Mouse (Mus musculus) c-Kit-positive CD71-negative TER-119-negative erythroid progenitor cells, embryonic 14.5 days (primary cell): Measurements from ENCODE around the gene Larp4b.
"Not testable (repeated sequence)": the region's sequence is repeated elsewhere in the genome, so short reads cannot be mapped to it uniquely, and the experiment has no call there.

Experiments
- DNase-seq: peaks from one replicate; pipeline ENCODE4 v3.0.0-alpha.2; 2013; ENCODE audit warnings: low read depth

Larp4b gene

GRCm38 (mm10) chr13:9093316-9094155 lies at the start of gene Larp4b:
TSS of gene Larp4b (plus strand) at chr13:9093881.
- peak; percentile 94 for DNase-seq

DNA sequence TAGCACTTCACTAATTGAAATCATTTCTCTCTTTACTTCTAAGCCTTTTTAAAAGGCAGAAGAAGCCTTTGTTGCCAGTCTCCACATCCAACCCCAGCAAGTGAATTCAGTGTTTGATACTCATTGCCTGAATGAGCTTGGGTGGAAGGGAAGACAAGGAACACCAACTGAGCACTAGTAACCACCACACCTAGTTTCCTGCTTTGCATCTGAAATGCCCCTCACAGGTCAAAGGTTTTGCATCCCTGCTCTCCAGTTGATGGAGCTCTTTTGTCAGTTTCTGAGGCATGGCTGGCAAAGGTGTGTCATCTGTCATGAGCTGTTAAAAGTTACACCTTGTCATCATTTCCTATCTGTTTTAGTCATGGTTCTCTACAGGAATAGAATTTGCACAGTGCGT lies 49.0 kb upstream of the Larp4b start:
- no peak for DNase-seq

- DNase-seq: not testable (repeated sequence)
Measured at GRCm38 (mm10) chr13:9052049-9052691, 41.5 kb upstream of the Larp4b start.

DNA sequence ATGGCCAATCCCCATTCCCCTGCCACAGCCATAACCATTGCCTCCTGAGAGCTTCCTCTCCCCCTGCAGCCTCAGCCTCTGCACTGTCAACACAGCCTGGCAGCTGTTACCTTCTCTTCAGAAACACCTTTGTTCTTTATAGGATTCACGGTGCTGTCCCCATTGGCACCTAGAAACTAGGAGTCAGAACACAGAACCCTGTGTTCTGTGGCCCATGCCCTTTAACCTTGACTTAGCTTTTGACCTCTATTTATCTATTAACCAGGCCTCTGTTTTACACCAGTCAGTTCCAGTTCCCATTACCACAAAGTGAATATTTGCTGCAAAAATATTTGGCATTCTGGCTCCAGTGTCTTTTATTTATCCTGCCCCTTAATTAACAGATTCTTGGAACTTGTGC lies 36.4 kb upstream of the Larp4b start:
- DNase-seq: no peak

DNA sequence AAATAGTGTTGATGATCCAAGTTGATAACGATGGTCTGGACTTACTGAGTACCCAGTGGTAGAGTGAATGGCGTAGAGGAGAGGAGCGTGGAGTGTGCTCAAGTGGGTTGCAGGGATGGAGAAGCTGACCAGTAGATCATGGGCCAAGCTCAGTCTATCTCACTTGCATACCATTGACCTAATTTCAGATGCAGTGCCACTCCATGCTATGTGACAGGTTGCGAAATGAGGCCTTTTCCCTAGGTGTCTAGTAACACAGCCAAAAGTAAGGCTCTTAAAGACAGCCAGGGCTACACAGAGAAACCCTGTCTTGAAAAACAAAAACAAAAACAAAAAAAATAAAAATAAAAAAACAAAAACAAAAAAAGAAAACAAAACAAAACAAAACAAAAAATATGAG lies 35.0 kb upstream of the Larp4b start:
- DNase-seq: no peak

DNA sequence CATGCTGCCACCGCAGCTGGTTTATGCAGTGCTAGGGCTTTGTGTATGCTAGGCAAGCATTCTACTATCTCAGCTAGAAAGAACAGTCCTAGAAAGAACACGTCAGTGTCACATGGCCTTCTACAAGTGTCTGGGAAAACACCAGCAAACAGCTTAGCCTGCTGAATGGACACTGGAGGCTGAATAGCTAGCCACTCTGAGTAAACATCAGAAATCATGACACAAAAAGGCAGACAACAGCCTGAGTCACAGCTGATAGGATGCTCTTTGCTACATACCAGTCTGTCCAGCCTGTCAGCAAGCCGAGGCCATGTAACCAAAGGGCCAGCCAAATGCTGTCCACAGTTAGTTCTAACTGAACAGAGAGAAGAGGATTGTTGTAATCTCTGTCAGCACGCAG lies 32.3 kb upstream of the Larp4b start:
- DNase-seq: no peak

DNA sequence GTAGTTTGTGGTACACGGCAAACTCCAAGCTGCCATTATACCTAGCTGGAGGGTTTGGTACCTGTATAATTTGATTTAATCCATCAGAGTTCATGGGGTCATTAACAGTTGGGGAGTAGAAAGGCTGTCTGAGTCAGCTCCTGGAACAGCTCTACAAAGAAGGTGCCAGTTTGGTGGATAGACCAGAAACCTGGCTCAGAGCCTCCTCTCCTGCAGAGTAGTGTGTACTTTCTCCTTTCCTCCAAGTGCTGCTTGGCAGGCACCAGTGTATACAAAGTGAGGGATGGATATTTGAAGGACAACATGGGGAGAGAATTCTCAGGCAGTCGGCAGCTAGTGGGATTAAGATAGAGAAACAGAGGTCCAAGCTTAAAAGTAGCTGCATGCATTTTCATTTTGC lies 29.5 kb upstream of the Larp4b start:
- DNase-seq: no peak

- DNase-seq: no peak
Measured at GRCm38 (mm10) chr13:9066107-9066506, 27.6 kb upstream of the Larp4b start.

DNA sequence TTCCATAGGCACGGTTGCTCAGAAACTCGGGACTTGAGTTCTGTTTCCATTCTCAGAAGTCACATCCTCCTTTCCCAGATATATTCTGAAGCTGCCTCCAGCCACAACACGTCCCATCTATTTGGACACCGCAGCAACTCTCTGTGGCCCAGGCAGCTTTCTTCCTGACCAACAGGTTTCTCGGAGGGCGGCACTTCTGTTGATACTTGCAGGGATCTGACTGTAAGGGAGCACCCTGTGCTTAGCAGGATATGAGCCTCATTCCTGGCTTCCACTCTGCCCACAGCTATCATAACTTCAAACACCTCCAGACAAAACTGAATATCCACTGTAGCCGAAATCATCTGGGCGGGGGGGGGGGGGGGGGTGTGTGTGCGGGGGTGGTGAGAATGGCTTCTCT lies 22.7 kb upstream of the Larp4b start:
- no peak for DNase-seq

DNA sequence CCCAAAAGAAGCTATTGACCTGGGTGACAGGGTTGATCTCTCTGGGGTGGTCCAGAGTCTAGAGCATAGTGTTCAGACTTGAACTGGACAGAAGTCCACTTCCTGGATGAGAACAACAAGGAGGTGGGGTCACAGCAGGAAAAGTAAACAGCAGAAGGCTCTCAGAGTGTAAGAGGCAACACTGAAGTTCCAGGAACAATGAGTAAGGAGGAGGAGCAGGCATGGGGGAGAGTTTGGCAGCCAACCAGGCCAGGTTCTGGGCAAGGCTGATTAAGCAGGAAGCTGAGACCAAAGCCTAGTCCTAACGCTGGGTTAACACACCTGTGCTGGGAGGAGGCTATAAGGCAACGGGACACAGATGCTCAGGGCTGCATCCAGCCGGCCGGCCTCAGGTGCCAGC lies 19.9 kb upstream of the Larp4b start:
- DNase-seq: no peak

- no peak for DNase-seq
Measured at GRCm38 (mm10) chr13:9075825-9076592, 17.7 kb upstream of the Larp4b start.

DNA sequence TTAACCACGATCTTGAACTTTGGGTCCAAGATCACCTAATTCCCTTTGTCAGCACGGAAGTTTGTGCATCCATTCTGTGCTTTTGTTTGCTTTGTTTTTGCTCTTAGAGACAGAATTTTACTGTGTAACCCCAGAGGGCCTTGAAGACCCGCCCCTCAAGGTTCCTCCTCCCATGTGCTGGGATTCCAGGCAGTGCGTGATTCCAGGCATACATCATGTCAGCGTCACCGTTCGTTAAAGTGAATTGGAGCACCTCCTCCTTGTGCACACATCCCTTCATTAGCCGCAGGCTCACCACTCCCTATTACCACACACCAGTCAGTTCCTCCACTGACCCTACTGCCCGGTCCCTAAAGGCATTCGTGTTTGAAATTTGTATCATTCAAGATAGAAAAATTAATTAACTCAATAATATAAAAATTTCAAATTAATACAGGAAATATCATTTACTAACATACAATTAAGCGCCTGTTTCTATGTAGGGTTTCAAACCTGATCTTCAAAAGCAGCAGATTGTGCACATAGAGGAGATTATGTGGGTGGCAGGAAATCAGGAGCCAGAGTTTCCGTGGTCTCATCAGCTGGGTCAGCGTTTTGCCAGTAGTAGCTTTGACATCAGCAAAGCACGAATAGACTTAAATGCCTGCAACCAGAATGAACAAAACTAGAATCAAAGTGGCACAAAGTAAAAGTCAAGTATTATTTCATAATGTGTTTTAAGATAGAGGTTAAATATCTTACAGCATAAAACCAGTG lies 11.4 kb upstream of the Larp4b start:
- no peak for DNase-seq

DNA sequence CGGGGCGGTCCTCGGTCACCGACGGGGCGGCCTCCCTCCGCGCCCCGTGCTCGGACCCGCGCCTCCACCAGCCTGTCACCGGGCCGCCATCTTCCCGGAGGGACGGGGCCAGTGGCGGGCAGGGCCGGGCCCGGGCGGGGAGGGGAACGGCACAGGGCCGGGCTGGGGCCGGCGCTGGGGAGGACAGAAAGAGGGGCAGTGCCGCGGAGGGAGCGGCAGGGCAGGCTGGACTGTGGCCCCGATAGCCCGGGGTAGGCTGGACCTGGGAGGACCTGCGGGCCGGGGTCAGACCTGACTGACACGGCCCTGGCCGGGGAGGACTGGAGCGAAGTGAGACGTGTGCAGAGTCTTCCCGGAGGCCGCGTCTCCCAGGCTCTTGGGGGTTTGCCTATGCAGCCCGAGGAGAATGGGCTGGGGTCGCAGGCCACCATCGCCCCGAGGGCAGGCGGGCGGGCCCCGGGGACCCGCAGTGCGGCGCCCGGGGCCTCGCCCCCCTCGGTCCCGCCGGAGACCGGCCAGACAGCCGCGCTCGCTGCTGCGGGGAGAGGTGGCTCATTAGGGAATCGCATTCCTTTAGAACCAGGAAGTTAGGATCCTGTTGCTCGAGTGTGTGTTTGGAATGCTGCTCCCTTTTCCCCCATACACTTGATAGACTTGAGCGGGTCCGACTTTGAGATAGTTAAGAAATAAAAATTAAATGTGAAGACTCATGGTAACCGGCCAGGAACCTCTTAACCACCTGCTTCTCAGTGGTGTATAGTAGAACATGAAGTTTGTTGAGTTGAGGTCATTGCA lies 702 bp downstream of the Larp4b start:
- no peak for DNase-seq

DNA sequence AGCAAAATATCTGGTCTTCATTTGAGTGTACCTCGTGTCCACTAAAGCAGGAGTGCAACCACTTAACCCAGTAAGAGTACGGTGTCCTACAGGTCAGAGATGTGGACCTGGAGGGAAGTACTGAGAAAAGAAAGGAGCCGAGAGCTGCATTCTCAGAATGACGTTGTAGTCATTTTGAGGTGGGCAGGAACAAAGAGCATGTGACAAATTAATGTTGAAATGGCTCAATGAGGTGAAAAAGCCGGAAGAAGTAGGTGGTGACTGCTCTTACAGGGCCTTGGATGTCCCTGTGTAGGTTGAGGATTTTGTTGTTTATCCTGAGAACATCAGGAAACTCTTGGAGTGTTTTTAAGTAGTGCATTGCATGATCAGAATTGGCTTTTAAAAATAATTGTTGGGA lies 5.6 kb downstream of the Larp4b start:
- no peak for DNase-seq

DNA sequence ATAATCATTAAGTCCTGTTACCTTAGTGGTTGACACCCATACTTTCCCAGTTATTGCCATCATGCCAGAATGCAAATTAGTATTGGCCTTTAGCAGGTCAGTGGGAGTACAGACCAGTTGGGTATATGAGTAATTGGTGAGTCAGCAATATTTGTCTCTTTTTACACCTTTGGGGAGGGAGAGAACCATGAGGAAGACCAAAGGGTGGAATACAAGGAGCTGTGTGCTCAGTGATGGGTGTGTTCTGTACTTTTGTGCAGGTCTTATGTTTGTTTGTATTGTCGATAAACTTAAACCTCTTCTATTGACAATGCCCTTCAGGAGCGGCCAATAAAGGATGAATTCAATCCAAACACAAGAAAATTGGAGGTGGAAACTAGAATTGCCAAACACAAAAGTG lies 6.8 kb downstream of the Larp4b start:
- no peak for DNase-seq

DNA sequence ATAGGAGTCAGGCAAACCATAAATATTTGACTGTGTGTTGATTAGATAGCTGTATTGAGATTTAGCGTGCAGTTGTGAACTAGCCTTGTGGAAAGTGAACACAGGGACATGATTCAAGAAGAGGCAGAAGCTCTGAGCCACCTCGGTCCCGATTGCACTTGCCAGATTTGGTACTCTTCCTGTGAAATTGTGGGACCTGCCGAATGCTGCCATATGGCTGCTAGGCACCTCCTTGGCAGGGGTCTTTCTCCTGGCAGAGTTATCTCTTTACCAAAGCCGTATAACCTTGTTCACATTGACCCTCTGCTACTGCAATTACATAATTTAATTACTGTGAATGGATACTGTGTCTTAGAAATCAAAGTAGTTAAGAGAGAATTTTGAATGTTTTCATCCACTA lies 12.6 kb downstream of the Larp4b start:
- DNase-seq: no peak

- DNase-seq: no peak
Measured at GRCm38 (mm10) chr13:9106992-9107858, 13.5 kb downstream of the Larp4b start.

DNA sequence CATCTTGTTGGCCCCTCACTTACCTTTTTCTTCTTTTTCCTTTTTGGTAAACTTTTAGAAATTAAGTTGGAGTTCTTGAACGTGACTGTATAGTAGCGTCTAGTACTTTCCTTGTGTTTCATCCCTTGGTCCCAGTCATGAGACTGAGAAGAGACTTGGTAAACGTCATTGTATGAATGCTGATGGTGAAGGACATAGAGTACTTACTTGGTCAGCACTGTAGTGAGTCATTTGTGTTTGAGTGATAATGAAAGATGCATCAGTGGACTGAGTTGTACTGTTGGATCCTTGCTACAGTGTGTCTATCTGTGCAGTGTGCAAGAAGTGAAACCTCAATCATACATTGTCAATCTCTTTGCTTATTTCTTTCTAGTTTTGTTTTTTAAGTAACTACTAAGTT lies 20.1 kb downstream of the Larp4b start:
- no peak for DNase-seq

GRCm38 (mm10) chr13:9120835-9121542 lies 27.3 kb downstream of the Larp4b start:
- no peak for DNase-seq

DNA sequence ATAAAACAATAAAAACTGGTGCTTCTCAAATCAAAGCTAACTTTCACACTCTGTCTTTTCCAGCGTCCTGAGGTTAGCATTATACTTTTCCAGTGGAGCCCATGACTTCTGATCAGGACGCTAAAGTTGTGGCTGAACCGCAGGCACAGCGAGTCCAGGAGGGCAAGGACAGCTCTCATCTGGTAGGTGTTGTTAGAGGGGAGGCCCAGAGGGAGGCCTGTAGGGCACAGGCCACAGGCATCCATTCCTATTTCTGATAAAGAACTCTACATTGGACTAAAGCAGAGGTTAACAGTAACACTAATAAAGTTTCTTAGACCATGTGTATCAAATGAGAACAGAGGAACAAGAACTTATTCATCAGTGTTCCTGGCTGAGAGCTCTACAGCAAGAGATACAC lies 28.4 kb downstream of the Larp4b start:
- DNase-seq: no peak
